Mouse (Mus musculus) midbrain, postnatal 0 days (tissue): ENCODE data around the gene Tor2a. TPM values are rescaled to one million over a fixed set of nuclear protein-coding genes. Genes with fewer than 3 reads are reported as not detected.

ENCODE experiments used
- ATAC-seq: fragments of 200-750 bp; cut with Nextera tagmentation; 2 replicates; pipeline ENCODE4 v1.8.0; 2017; ENCODE audit warnings: moderate number of reproducible peaks, mild to moderate bottlenecking, moderate TSS enrichment, moderate library complexity; ENCODE audit not compliant: low FRiP score
- DNase-seq: peaks from one replicate; pipeline ENCODE4 v3.0.0-alpha.2; 2015; ENCODE audit warnings: low spot score
- H3K27ac ChIP-seq: fragments of 300-500 bp; sonication (generic); 2 replicates; pipeline ENCODE4 v1.5.1; 2014; ENCODE audit warnings: low read depth, mild to moderate bottlenecking, low read length, mixed read lengths
- H3K27me3 ChIP-seq: fragments of 300-500 bp; sonication (generic); 2 replicates; pipeline ENCODE4 v1.6.1; 2014; ENCODE audit warnings: low read length, control low read depth, mixed read lengths; ENCODE audit not compliant: insufficient read depth
- H3K36me3 ChIP-seq: fragments of 300-500 bp; sonication (generic); 2 replicates; pipeline ENCODE4 v1.6.1; 2014; ENCODE audit warnings: low read length, control low read depth, mixed read lengths; ENCODE audit not compliant: insufficient read depth
- H3K4me1 ChIP-seq: fragments of 300-500 bp; sonication (generic); 2 replicates; pipeline ENCODE4 v1.6.1; 2014; ENCODE audit warnings: mild to moderate bottlenecking, control low read depth, antibody characterized with exemption, low read length, mixed read lengths; ENCODE audit not compliant: insufficient read depth
- H3K4me2 ChIP-seq: fragments of 300-500 bp; sonication (generic); 2 replicates; pipeline ENCODE4 v1.6.1; 2014; ENCODE audit warnings: low read depth, mild to moderate bottlenecking, low read length, mixed read lengths; ENCODE audit not compliant: poor library complexity, severe bottlenecking
- H3K4me3 ChIP-seq: fragments of 300-500 bp; sonication (generic); 2 replicates; pipeline ENCODE4 v1.5.1; 2014; ENCODE audit warnings: low read depth, mild to moderate bottlenecking, low read length, moderate library complexity
- H3K9ac ChIP-seq: fragments of 300-500 bp; sonication (generic); replicated peaks from 2 replicates; pipeline ENCODE4 v1.6.1; 2014; ENCODE audit warnings: mild to moderate bottlenecking, low read length, moderate library complexity, mixed read lengths; ENCODE audit not compliant: poor library complexity, severe bottlenecking
- H3K9me3 ChIP-seq: fragments of 300-500 bp; sonication (generic); 2 replicates; pipeline ENCODE4 v1.6.1; 2016; ENCODE audit warnings: low read length, control low read depth
- CTCF ChIP-seq: IDR thresholded peaks from 2 replicates; pipeline ENCODE4 v1.5.1; 2016; ENCODE audit warnings: antibody characterized with exemption, mild to moderate bottlenecking
- WGBS: fragments of 180-500 bp; shearing (Covaris S2); extraction: QIAGEN DNeasy Blood & Tissue Kit; methylation state at CpG from one replicate; pipeline ENCODE4 v1.1.7; 2014; 5-methylcytosine and 5-hydroxymethylcytosine counted together
- polyA plus RNA-seq: library from polyadenylated mRNA; unstranded; fragments of >200 nt; fragmentation: Nextera tagmentation; extraction: Ambion mirVana; gene quantifications from 2 replicates; pipeline ENCODE4 v1.2.1, GENCODE M21; 2015
- total RNA-seq: library from RNA; depleted of rRNA; stranded (reverse); fragments of >200 nt; gene quantifications from 2 replicates; pipeline ENCODE4 v1.2.3, GENCODE M21; 2014

The Tor2a gene
- total and polyA plus RNA-seq, 2 experiments from 2014 or later: 42.0 to 72.8 TPM

- ATAC-seq: no peak
- TF ChIP-seq CTCF: no peak
- no peak overlapping the region for H3K27ac ChIP-seq
- H3K4me3 ChIP-seq: no peak overlapping the region
- DNase-seq: no peak
- H3K4me2 ChIP-seq: no peak overlapping the region
- H3K9me3 ChIP-seq: no peaks in the 10 kb centered on the region
- WGBS: 82% methylated on average over 2 of the region's 2 CpGs
- H3K9ac ChIP-seq: 0 out of 2 replicates have a peak overlapping the region, but pooled peaks have one; percentile 5
- H3K27me3 ChIP-seq: no peaks in the 10 kb centered on the region
- peaks cover 37% of the 10 kb centered on the region for H3K36me3 ChIP-seq
- H3K4me1 ChIP-seq: no peaks in the 10 kb centered on the region
Measured at GRCm38 (mm10) chr2:32759001-32759400, 2.0 kb downstream of the Tor2a start.

DNA sequence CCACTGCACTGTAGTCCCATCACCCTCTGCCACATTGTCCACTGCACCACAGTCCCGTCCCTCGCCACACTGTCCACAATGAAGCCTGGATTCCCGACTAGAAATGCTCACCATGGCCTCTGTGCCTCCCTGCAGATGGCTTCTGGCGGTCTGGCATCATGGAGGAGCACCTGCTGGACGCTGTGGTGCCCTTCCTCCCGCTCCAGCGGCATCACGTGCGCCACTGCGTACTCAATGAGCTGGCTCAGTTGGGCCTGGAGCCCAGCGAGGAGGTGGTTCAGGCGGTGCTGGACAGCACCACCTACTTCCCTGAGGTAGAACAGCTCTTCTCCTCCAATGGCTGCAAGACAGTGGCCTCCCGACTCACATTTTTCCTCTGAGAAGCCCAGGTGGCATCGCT lies 4.3 kb downstream of the Tor2a start:
- Histone ChIP-seq H3K36me3 (peaks cover 29% of the 10 kb centered on the region), H3K27me3 (no peaks in the 10 kb centered on the region), H3K4me3 (no peak overlapping the region), H3K9me3 (no peaks in the 10 kb centered on the region), H3K9ac (no peak overlapping the region), H3K27ac (no peak overlapping the region), H3K4me2 (no peak overlapping the region), H3K4me1 (no peaks in the 10 kb centered on the region)
- WGBS: 91% methylated on average over 14 of the region's 14 CpGs
- TF ChIP-seq CTCF: no peak
- DNase-seq: no peak
- no peak for ATAC-seq

DNA sequence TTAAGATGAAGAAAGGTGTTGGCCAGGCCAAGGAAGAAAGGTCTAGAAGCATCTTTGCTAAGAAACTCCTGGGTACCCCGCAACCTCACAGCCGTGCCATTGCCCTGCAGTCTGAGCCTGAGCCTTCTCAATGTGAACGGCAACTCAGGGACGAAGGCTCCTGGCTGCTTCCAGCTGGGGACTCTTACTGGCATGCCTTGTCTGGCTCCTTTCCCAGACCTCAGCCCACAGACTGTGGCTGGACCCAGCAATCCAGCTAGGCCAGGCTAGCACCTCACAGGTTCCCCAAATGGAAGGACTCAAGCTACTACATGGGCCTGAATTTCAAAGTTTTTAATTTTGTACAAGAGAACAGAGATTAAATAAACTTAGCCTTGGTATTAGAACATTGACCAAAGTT lies 4.8 kb downstream of the Tor2a start:
- DNase-seq (no peak), ATAC-seq (no peak)
- Histone ChIP-seq H3K9ac (no peak overlapping the region), H3K4me1 (no peaks in the 10 kb centered on the region), H3K9me3 (no peaks in the 10 kb centered on the region), H3K4me2 (no peak overlapping the region), H3K4me3 (no peak overlapping the region), H3K27me3 (no peaks in the 10 kb centered on the region), H3K27ac (no peak overlapping the region), H3K36me3 (peaks cover 29% of the 10 kb centered on the region)
- TF ChIP-seq CTCF: no peak
- 79% methylated on average over 4 of the region's 4 CpGs for WGBS

GRCm38 (mm10) chr2:32763353-32763752 lies 6.3 kb downstream of the Tor2a start:
- no peaks in the 10 kb centered on the region for H3K27me3 ChIP-seq
- no peak for ATAC-seq
- TF ChIP-seq CTCF: peak; percentile 45
- H3K9me3 ChIP-seq: no peaks in the 10 kb centered on the region
- no peak overlapping the region for H3K27ac ChIP-seq
- H3K4me2 ChIP-seq: no peak overlapping the region
- H3K9ac ChIP-seq: no peak overlapping the region
- no peak overlapping the region for H3K4me3 ChIP-seq
- 83% methylated on average over 3 of the region's 3 CpGs for WGBS
- H3K36me3 ChIP-seq: peaks cover 29% of the 10 kb centered on the region
- H3K4me1 ChIP-seq: no peaks in the 10 kb centered on the region
- no peak for DNase-seq

DNA sequence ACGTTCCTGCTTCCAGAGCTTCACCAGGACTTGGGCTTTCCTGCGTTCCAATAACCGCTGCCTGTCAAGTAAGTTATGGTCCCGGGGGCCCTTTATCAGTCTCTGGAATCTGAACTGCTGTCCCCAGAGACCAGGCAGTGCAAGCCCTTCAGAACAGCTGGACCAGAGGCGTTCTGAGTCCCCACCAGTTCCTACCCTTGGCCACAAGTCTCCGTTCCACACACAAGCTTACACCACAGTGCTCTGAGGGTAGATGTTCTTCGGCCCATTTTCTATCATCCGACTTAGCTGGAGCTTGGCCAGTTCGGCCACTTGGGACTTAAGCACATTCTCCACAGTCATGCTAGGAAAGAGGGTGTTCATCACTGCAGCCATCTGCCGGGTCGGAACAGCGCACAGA lies 10.2 kb downstream of the Tor2a start:
- Histone ChIP-seq H3K4me1 (no peaks in the 10 kb centered on the region), H3K9me3 (no peaks in the 10 kb centered on the region), H3K9ac (no peak overlapping the region), H3K4me3 (no peak overlapping the region), H3K27me3 (no peaks in the 10 kb centered on the region), H3K27ac (no peak overlapping the region), H3K36me3 (peaks cover 10% of the 10 kb centered on the region), H3K4me2 (no peak overlapping the region)
- 63% methylated on average over 12 of the region's 12 CpGs for WGBS
- ATAC-seq: no peak
- no peak for DNase-seq
- TF ChIP-seq CTCF: no peak

GRCm38 (mm10) chr2:32768661-32769285 lies 11.7 kb downstream of the Tor2a start:
- ATAC-seq (no peak), DNase-seq (no peak)
- Histone ChIP-seq H3K4me1 (no peaks in the 10 kb centered on the region), H3K27me3 (no peaks in the 10 kb centered on the region), H3K36me3 (no peaks in the 10 kb centered on the region), H3K9me3 (no peaks in the 10 kb centered on the region), H3K27ac (no peak overlapping the region), H3K4me2 (no peak overlapping the region), H3K9ac (no peak overlapping the region), H3K4me3 (no peak overlapping the region)
- TF ChIP-seq CTCF: no peak
- 53% methylated on average over 19 of the region's 19 CpGs for WGBS
